Mouse (Mus musculus) cerebellum, adult 18-20 months (tissue): ENCODE measurements around the gene Bptf.
A peak's percentile ranks its signal among the peaks of the same experiment; 100 is the strongest.
"Not testable (repeated sequence)": the region's sequence is repeated elsewhere in the genome, so short reads cannot be mapped to it uniquely, and the experiment has no call there.

Source experiments
- DNase-seq, 2 experiments: peaks; one replicate each; pipeline ENCODE4 v3.0.0; 2021

The Bptf gene

GRCm38 (mm10) chr11:107113881-107114557 lies 17.9 kb downstream of the Bptf start:
- DNase-seq = no peak

DNA sequence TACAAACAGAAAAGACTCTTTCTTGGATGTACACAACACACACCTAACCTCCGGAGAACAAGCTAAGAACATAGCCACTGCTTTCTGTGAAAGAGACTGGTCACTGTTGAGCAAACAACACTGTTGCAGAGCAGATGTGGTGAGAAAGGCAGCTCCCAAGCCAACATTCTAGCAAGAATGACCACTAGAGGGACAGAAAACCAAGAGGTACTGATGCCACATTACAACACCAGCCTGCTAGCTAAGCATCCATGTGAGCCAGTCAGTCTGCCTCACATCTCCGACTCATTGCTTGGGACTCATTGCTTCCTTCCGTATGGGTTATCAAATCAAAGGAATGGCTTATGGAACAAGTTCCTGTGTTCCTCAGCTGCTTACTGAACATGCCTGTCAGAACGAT lies 18.8 kb downstream of the Bptf start:
- DNase-seq = no peak

DNA sequence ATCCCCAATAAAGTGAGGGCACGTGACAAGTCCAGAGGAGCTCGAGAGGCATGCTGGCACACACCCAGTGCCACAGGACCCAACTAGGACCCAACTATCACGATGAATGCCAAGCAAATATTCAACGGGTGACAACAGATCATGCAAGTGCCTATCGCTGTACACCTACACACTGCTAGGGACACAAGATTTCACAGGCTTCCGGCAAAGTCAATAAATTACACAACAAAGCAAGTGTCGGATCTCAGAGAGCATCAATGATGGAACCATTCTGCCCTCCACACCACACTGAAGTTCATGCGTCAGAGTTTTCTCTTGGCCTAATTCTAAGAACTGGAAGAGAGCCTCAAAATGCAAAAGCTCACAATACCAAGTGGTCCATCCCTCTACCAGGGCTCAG lies 22.3 kb downstream of the Bptf start:
- DNase-seq = no peak

- DNase-seq = no peak
These were observed 23.0 kb downstream of the Bptf start for GRCm38 (mm10) chr11:107108892-107109291.

GRCm38 (mm10) chr11:107107725-107108078 lies 24.2 kb downstream of the Bptf start:
- DNase-seq = no peak

- no peak for DNase-seq
These were observed 24.8 kb downstream of the Bptf start for GRCm38 (mm10) chr11:107106978-107107724.

DNA sequence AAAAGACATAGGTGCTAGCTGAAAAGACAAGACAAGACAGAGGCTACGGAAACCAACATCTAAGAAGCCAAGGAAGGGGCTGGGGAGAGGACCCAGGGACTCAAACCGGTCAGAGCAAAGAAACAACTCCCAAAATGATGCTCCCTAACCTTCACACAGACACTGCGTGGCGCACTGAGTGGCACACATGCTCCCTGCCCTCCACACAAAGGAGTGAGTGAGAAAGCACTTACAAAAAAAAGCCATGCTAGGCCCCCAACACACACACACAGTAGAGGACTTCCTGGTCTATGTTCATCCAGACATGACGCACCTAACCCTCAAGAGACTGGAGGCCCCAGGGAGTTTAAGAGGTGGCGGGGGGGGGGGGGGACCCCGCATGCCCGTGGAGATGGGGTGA lies 25.5 kb downstream of the Bptf start:
- DNase-seq = no peak

GRCm38 (mm10) chr11:107105227-107105626 lies 26.7 kb downstream of the Bptf start:
- DNase-seq = peak; percentile 62 to 72

DNA sequence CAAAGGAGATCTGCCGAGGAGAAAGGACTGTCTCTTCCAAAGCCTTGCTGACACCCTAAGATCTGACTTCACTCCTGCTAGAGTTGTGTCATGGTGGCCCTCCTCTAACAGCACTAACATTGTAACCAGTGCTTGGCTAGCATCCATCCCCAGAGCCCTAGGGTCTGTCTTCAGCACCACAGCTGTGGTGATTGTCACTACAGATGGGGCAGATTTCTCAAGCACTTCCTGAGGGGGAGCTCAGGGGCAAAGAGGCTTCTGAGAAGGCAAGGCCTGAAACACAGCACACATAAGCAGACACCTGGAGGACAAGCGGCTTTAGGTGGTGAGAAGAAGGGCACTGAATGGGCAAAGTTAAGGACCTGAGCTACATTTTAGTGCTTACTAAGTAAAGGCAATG lies 28.2 kb downstream of the Bptf start:
- no peak for DNase-seq

- DNase-seq = no peak
These were observed 28.7 kb downstream of the Bptf start for GRCm38 (mm10) chr11:107103224-107103589.

- peak; percentile 40 to 51 for DNase-seq
These were observed 29.3 kb downstream of the Bptf start for GRCm38 (mm10) chr11:107102465-107103223.

- DNase-seq = peak; percentile 40 to 52
These were observed 35.0 kb downstream of the Bptf start for GRCm38 (mm10) chr11:107096973-107097372.

DNA sequence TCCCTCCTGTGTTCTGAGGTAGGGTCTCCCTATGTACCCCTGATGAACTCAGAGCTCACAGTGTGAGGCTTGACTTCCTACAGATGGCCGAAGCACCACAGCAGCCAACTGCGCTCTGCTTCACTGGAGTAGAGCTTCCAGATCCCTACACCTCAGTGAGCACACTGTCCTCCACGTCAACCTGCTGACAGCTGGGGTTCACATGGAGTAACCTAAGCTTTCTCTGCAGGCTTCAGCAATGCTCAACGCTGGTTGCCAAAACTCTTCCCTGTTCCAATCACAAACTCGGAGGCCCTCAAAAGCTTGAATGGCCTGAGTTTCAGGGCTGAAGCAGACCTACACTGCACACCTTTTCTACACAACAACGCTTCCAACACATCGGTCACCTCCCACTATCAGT lies 38.1 kb downstream of the Bptf start:
- DNase-seq = peak; percentile 59 to 74

GRCm38 (mm10) chr11:107092637-107093036 lies 39.3 kb downstream of the Bptf start:
- DNase-seq = no peak

- no peak for DNase-seq
These were observed 46.1 kb downstream of the Bptf start for GRCm38 (mm10) chr11:107085866-107086265.

- DNase-seq = no peak
These were observed 48.4 kb downstream of the Bptf start for GRCm38 (mm10) chr11:107083480-107083879.

DNA sequence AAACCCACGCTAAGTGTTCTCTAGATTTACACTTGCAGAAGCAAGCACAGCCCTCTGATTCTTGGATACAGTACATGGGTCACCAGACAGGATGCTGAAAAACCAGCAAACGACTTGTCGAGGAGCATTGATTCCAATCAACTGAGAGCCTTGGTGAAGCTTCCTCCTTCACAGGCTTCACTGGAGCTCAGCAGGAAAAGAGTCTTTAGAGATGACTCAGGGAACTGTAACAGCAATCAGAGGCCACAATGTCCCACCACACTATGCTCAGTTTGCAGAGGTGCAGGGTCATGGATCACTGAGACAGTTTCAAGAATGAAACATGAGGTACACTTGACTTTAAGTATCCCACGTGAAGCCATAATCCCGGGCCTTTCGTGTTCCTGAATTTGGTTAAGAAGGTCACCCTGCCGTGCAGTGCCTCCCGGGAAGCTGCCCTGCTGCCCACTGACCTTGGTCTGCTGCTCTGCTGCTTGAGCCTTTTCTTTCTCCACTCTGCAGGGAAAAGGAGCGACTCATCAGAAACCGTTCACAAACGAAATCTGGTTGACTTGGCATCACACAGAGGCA lies 66.6 kb downstream of the Bptf start:
- DNase-seq = no peak

DNA sequence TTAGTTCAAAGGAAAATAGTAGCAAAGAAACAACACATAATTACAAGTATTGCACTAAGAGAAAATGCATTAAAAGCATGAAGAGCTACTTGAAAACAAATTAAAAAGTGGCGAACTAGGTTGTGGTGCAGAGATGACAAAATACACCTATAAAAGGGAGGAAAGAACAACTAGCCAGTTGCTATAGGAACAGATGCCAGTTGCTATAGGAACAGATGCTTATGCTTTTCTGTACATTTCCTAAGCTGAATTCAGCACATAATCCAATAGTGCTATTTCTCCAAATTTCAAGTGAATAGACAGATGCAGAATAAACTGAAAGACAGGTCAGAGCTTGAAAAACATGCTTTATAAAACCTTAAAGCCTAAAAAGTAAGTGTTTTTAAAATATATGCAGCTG lies 67.3 kb downstream of the Bptf start:
- no peak for DNase-seq

GRCm38 (mm10) chr11:107063067-107063466 lies 68.9 kb downstream of the Bptf start:
- no peak for DNase-seq

- no peak for DNase-seq
These were observed 71.0 kb downstream of the Bptf start for GRCm38 (mm10) chr11:107060941-107061340.

- not testable (repeated sequence) for DNase-seq
These were observed 72.3 kb downstream of the Bptf start for GRCm38 (mm10) chr11:107059634-107060033.

GRCm38 (mm10) chr11:107057391-107057790 lies 74.5 kb downstream of the Bptf start:
- no peak for DNase-seq

GRCm38 (mm10) chr11:107054870-107055269 lies 77.1 kb downstream of the Bptf start:
- DNase-seq = no peak
